Comparison of ENCODE assay signal across 16 mouse cellular contexts in the genomic region with DNA sequence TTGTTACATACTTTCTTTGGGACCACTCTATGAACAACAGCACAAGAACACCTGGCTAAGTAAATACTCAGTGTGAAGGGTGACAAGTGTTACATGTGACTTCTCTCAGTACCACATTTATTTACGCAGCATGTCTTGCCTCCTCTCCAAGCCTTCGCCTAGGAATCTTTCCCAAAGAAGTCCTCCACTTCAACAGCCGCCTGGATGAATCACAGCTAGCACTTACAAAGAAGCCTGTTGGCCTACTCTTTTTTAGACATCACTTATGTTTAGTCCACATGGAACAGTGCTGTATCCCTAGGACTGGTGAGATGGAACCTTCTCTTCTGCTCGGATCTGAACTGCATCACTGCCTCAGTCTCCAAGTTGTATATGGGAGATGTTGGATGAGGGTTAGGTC.
"Had no signal": no experiment of that assay in that cellular context is flagged by ENCODE, and none has a peak within 500 bp of the region (broad histone marks: within the 10 kb centered on the region; RNA-seq: fewer than 3 reads in every experiment).

No protein-coding gene starts in this region.

- H3K9me3 ChIP-seq: neural tube, embryonic 13.5 days; neural tube, embryonic 15.5 days; stomach, embryonic 15.5 days had no signal

- H3K9ac ChIP-seq: neural tube, embryonic 13.5 days; neural tube, embryonic 15.5 days; stomach, embryonic 15.5 days had no signal

- H3K4me1 ChIP-seq: neural tube, embryonic 13.5 days; neural tube, embryonic 15.5 days; stomach, embryonic 15.5 days had no signal

- H3K4me3 ChIP-seq: neural tube, embryonic 13.5 days; neural tube, embryonic 15.5 days; stomach, embryonic 15.5 days had no signal

- H3K36me3 ChIP-seq: neural tube, embryonic 13.5 days; neural tube, embryonic 15.5 days; stomach, embryonic 15.5 days had no signal

- H3K27ac ChIP-seq: neural tube, embryonic 13.5 days; neural tube, embryonic 15.5 days; stomach, embryonic 15.5 days; stomach, postnatal 0 days had no signal

- H3K27me3 ChIP-seq: neural tube, embryonic 13.5 days; neural tube, embryonic 15.5 days; stomach, embryonic 15.5 days had no signal

- H3K4me2 ChIP-seq: neural tube, embryonic 13.5 days; neural tube, embryonic 15.5 days; stomach, embryonic 15.5 days had no signal

- DNase-seq: retina, postnatal 1 day; right cerebral cortex, adult 18-20 months; right cerebral cortex, postnatal 14 days; right cerebral cortex, postnatal 25 days; right cerebral cortex, postnatal 4 days; spleen, adult 18-20 months; thymus, adult 18-20 months; thymus, adult 2 months; thymus, postnatal 14 days; thymus, postnatal 25 days; thymus, postnatal 36 days; thymus, postnatal 4 days had no signal
